Mouse (Mus musculus) embryonic facial prominence, embryonic 12.5 days (tissue): ENCODE measurements around the gene Zg16. TPM values are rescaled to one million over a fixed set of nuclear protein-coding genes. Genes with fewer than 3 reads are reported as not detected.

Experiments used
- ATAC-seq: fragments of 200-750 bp; cut with Nextera tagmentation; 2 replicates; pipeline ENCODE4 v1.8.0; 2017; ENCODE audit not compliant: insufficient number of reproducible peaks, insufficient read depth, low FRiP score, low TSS enrichment
- H3K27ac ChIP-seq: fragments of 300-500 bp; sonication (generic); 2 replicates; pipeline ENCODE4 v1.5.1; 2016; ENCODE audit warnings: mild to moderate bottlenecking
- H3K27me3 ChIP-seq: fragments of 300-500 bp; sonication (generic); 2 replicates; pipeline ENCODE4 v1.6.1; 2016; ENCODE audit warnings: mild to moderate bottlenecking, moderate library complexity
- H3K36me3 ChIP-seq: fragments of 300-500 bp; sonication (generic); 2 replicates; pipeline ENCODE4 v1.6.1; 2016; ENCODE audit warnings: mild to moderate bottlenecking
- H3K4me1 ChIP-seq: fragments of 300-500 bp; sonication (generic); 2 replicates; pipeline ENCODE4 v1.6.1; 2016
- H3K4me2 ChIP-seq: fragments of 300-500 bp; sonication (generic); replicated peaks from 2 replicates; pipeline ENCODE4 v1.6.1; 2016; ENCODE audit warnings: mild to moderate bottlenecking, moderate library complexity
- H3K4me3 ChIP-seq: fragments of 300-500 bp; sonication (generic); 2 replicates; pipeline ENCODE4 v1.5.1; 2016; ENCODE audit warnings: mild to moderate bottlenecking
- H3K9ac ChIP-seq: fragments of 300-500 bp; sonication (generic); 2 replicates; pipeline ENCODE4 v1.6.1; 2016; ENCODE audit warnings: mild to moderate bottlenecking, moderate library complexity
- H3K9me3 ChIP-seq: fragments of 300-500 bp; sonication (generic); 2 replicates; pipeline ENCODE4 v1.6.1; 2016; ENCODE audit warnings: mild to moderate bottlenecking, moderate library complexity
- WGBS: fragments of 180-500 bp; shearing (Covaris S2); methylation state at CpG from one replicate; pipeline ENCODE4 v1.1.7; 2016; 5-methylcytosine and 5-hydroxymethylcytosine counted together
- polyA plus RNA-seq: library from polyadenylated mRNA; unstranded; fragments of >200 nt; fragmentation: Nextera tagmentation; extraction: Ambion mirVana; gene quantifications from 2 replicates; pipeline ENCODE4 v1.2.1, GENCODE M21; 2016

Zg16 gene
- polyA plus RNA-seq, 1 experiment from 2014 or later, result not detected

- Histone ChIP-seq H3K27ac (no peak overlapping the region), H3K9ac (no peak overlapping the region), H3K4me2 (no peak overlapping the region), H3K36me3 (no peaks in the 10 kb centered on the region), H3K9me3 (no peaks in the 10 kb centered on the region), H3K27me3 (0 out of 2 replicates have a peak, but pooled peaks cover 3% of the 10 kb centered on the region), H3K4me1 (peaks cover 4% of the 10 kb centered on the region), H3K4me3 (no peak overlapping the region)
- no peak for ATAC-seq
- WGBS, result 76% methylated on average over 2 of the region's 2 CpGs
Measured at GRCm38 (mm10) chr7:127084794-127085193, 2.3 kb downstream of the Zg16 start.

DNA sequence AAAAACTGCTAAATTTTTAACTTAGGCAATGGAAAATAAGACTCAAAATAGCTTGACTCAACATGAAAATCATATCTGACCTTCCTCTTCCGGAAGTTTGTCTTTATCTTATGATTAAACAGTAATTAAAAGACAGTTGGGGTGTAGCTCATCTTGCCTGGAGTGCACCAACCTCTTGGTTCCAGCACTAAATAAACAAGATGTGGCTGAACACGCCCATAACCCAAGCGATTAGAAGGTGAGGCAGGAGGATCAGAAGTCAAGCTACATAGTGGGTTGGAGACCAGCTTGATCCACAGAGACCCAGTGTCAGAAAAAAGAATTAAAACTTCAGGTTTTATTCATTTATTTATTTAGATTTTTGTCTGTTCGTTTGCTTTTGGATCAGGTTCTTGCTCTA lies 3.4 kb downstream of the Zg16 start:
- H3K27me3 ChIP-seq, result no peaks in the 10 kb centered on the region
- ATAC-seq, result no peak
- H3K36me3 ChIP-seq, result no peaks in the 10 kb centered on the region
- H3K4me2 ChIP-seq, result no peak overlapping the region
- WGBS, result 74% methylated on average over 4 of the region's 4 CpGs
- no peak overlapping the region for H3K4me3 ChIP-seq
- H3K9me3 ChIP-seq, result no peaks in the 10 kb centered on the region
- H3K9ac ChIP-seq, result no peak overlapping the region
- H3K27ac ChIP-seq, result no peak overlapping the region
- no peaks in the 10 kb centered on the region for H3K4me1 ChIP-seq

DNA sequence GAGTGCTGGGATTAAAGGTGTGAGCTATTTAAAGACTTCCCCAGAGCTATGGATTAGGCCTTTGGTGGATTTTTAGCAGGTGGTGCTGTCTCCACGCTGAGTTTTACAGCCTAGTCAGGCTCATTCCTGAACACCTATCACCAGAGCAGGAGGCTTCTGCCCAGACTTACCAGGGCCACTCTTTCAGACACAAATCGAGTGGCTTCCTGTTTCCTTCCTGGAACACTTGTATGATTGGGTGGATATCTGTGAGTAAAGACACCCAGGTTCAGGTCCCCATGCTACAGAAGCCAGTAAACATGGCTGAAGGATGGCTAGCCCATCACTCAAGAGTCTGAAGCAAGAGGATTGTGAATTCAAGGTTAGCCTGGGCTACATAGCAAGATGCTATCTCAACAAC lies 4.1 kb downstream of the Zg16 start:
- no peak overlapping the region for H3K4me3 ChIP-seq
- no peak overlapping the region for H3K4me2 ChIP-seq
- WGBS, result 48% methylated on average over 2 of the region's 2 CpGs
- H3K9me3 ChIP-seq, result no peaks in the 10 kb centered on the region
- H3K36me3 ChIP-seq, result no peaks in the 10 kb centered on the region
- ATAC-seq, result no peak
- H3K9ac ChIP-seq, result no peak overlapping the region
- H3K27me3 ChIP-seq, result no peaks in the 10 kb centered on the region
- H3K4me1 ChIP-seq, result no peaks in the 10 kb centered on the region
- no peak overlapping the region for H3K27ac ChIP-seq

DNA sequence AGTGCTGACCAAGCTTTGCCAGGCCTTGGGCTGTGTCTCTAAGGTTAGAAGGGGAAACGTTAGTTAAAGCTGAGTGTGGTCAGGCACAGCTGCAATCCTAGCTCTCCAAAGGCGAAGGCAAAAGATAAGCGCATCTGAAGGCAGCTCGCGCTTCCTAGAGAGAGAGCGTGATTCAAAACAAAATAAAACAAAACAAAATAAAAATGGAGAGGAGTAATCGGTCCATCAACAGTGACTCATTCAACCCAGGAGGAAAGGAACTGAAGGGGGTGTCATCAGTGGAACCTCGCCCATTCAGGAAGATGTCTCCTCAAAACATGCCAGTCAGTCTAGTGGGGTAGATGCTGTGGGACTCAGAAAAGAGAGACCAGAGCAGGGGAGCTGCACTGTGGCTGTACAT lies 4.9 kb downstream of the Zg16 start:
- ATAC-seq, result no peak
- H3K4me2 ChIP-seq, result no peak overlapping the region
- no peak overlapping the region for H3K9ac ChIP-seq

GRCm38 (mm10) chr7:127080045-127080444 lies 7.1 kb downstream of the Zg16 start:
- ATAC-seq, result no peak
- no peak overlapping the region for H3K9ac ChIP-seq
- no peaks in the 10 kb centered on the region for H3K9me3 ChIP-seq
- no peaks in the 10 kb centered on the region for H3K27me3 ChIP-seq
- H3K4me2 ChIP-seq, result no peak overlapping the region
- H3K36me3 ChIP-seq, result no peaks in the 10 kb centered on the region
- H3K4me3 ChIP-seq, result no peak overlapping the region
- no peaks in the 10 kb centered on the region for H3K4me1 ChIP-seq
- 55% methylated on average over 3 of the region's 3 CpGs for WGBS
- no peak overlapping the region for H3K27ac ChIP-seq

More for the DNA sequence above, 4.9 kb downstream of the Zg16 start:
- no peak overlapping the region for H3K4me3 ChIP-seq
- no peaks in the 10 kb centered on the region for H3K36me3 ChIP-seq
- no peak overlapping the region for H3K27ac ChIP-seq
- no peaks in the 10 kb centered on the region for H3K4me1 ChIP-seq
- H3K9me3 ChIP-seq, result no peaks in the 10 kb centered on the region
- WGBS, result 81% methylated on average over 8 of the region's 8 CpGs
- no peaks in the 10 kb centered on the region for H3K27me3 ChIP-seq

GRCm38 (mm10) chr7:127077692-127078091 lies 9.4 kb downstream of the Zg16 start:
- no peak overlapping the region for H3K4me3 ChIP-seq
- ATAC-seq, result no peak
- H3K4me2 ChIP-seq, result no peak overlapping the region
- no peaks in the 10 kb centered on the region for H3K4me1 ChIP-seq
- WGBS, result 84% methylated on average over 3 of the region's 3 CpGs
- no peaks in the 10 kb centered on the region for H3K27me3 ChIP-seq
- H3K36me3 ChIP-seq, result no peaks in the 10 kb centered on the region
- H3K9me3 ChIP-seq, result no peaks in the 10 kb centered on the region
- H3K27ac ChIP-seq, result no peak overlapping the region
- H3K9ac ChIP-seq, result no peak overlapping the region

DNA sequence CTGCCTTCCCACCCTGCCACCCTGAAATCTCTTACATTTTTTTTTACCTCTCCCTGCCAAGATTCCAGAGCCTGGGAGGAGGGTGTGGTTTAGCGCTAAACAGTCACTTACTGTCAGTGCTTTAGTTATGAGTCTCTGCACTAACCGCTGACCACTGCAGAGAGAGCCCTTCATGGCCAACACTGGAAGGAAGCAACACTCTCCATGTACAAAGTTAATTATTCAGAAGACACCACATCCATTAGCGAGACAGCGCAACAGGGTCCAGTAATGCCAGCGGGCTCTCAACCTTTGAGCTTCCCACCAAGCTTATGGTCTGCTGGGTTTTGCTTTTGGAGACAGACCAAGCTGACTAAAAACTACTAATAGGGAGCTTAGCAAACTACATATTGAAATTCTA lies 10.9 kb downstream of the Zg16 start:
- Histone ChIP-seq H3K9ac (no peak overlapping the region), H3K4me3 (no peak overlapping the region), H3K4me2 (no peak overlapping the region), H3K27me3 (no peaks in the 10 kb centered on the region), H3K36me3 (no peaks in the 10 kb centered on the region), H3K9me3 (no peaks in the 10 kb centered on the region), H3K27ac (no peak overlapping the region), H3K4me1 (no peaks in the 10 kb centered on the region)
- WGBS, result 96% methylated on average over 5 of the region's 5 CpGs
- no peak for ATAC-seq

DNA sequence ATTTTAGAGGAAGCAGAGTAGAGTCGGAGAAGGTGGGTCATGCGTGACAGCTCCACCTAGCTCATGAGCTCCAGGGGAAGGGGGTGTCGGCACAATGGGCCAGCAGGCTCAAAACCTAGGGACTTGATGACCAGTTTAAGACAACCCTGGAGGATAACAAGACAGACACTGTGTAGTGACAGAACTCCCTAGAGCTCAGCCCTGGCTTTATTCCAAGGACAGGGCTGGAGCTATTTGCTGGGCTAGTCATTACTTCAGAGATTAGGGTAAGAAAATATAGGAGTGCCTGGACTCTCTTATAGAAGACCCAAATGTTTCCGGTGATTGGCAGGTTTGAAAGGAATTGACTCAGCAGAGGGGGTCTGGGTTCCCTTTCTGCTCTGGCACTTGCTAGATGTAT lies 13.9 kb downstream of the Zg16 start:
- Histone ChIP-seq H3K4me3 (no peak overlapping the region), H3K4me2 (no peak overlapping the region), H3K4me1 (no peaks in the 10 kb centered on the region), H3K9me3 (no peaks in the 10 kb centered on the region), H3K27me3 (no peaks in the 10 kb centered on the region), H3K36me3 (no peaks in the 10 kb centered on the region), H3K27ac (no peak overlapping the region), H3K9ac (no peak overlapping the region)
- no peak for ATAC-seq
- WGBS, result 81% methylated on average over 4 of the region's 4 CpGs

DNA sequence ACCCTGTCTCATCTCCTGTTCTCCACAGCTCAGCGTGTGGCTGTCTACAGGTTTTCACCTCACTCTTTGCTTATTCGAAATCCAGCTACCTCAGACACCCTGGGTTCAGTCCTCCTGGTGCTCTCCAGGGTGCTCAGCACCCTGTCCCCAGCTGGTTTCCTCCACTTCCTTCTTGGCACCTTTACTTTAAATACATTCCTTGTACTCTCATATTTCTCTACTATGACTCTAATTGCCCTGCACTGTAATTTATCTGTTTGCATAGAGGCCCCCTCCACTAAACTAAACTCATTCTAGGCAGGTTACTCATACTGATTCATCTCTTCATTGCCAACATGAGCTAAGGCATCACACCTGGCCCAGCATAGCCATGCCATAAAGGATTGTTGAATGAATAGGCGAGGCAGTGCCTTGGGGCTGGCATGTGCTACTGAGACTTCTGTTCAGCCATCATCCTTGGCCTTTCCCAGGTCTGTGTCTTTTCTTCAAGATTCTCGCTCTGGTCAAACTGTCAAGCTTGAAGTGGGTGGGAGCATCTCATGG lies 16.2 kb downstream of the Zg16 start:
- H3K9ac ChIP-seq, result no peak overlapping the region
- no peak overlapping the region for H3K4me2 ChIP-seq
- no peak for ATAC-seq
- no peaks in the 10 kb centered on the region for H3K9me3 ChIP-seq
- 70% methylated on average over 4 of the region's 4 CpGs for WGBS
- no peaks in the 10 kb centered on the region for H3K27me3 ChIP-seq
- H3K4me3 ChIP-seq, result no peak overlapping the region
- H3K4me1 ChIP-seq, result no peaks in the 10 kb centered on the region
- no peaks in the 10 kb centered on the region for H3K36me3 ChIP-seq
- no peak overlapping the region for H3K27ac ChIP-seq

DNA sequence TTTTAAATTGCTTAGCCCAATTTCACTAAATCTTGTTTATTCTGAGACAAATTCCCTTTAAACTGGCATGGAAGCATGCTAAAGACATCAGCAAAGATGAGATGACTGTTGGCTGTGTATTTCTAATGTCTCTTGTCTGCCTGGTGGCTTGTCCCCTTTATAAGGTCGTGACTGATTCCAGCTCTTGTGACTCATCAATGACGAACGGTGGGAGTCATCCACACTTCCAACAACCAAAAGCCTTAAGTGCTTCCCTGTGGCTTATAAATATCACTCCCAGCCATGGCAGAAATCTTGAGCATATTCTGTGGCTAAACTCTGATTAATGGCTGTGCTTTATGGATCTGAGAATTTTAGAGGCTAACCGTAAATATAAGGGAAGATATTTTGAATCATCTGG lies 20.8 kb downstream of the Zg16 start:
- Histone ChIP-seq H3K9me3 (no peaks in the 10 kb centered on the region), H3K9ac (no peak overlapping the region), H3K27ac (no peak overlapping the region), H3K4me1 (no peaks in the 10 kb centered on the region), H3K36me3 (no peaks in the 10 kb centered on the region), H3K4me2 (no peak overlapping the region), H3K4me3 (no peak overlapping the region), H3K27me3 (no peaks in the 10 kb centered on the region)
- 78% methylated on average over 4 of the region's 4 CpGs for WGBS
- ATAC-seq, result no peak

DNA sequence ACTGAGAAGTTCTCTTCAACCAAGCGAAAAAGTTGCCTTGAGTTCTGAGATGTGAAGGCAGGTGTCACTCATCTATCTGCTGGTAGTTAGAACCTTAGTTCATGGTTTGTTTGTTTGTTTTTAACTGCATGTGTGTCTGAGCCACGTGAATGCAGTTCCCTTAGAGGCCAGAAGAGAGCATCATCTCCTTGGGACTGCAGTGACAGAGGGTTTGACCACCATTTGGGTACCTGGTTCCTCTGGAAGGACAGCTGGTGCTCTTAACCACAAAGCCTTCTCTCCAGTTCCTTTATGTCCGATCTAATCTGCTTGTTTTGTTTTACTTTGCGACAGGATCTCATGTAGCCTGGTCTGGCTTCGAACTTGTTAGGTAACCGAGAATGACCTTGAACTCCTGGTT lies 21.6 kb downstream of the Zg16 start:
- H3K4me3 ChIP-seq, result no peak overlapping the region
- no peak overlapping the region for H3K27ac ChIP-seq
- no peaks in the 10 kb centered on the region for H3K4me1 ChIP-seq
- ATAC-seq, result no peak
- H3K27me3 ChIP-seq, result no peaks in the 10 kb centered on the region
- WGBS, result 86% methylated on average over 6 of the region's 6 CpGs
- no peaks in the 10 kb centered on the region for H3K9me3 ChIP-seq
- no peak overlapping the region for H3K4me2 ChIP-seq
- no peak overlapping the region for H3K9ac ChIP-seq
- H3K36me3 ChIP-seq, result no peaks in the 10 kb centered on the region

GRCm38 (mm10) chr7:127055026-127055585 lies 32.0 kb downstream of the Zg16 start:
- Histone ChIP-seq H3K27ac (no peak overlapping the region), H3K4me3 (no peak overlapping the region), H3K9ac (no peak overlapping the region), H3K4me1 (no peaks in the 10 kb centered on the region), H3K27me3 (no peaks in the 10 kb centered on the region), H3K36me3 (no peaks in the 10 kb centered on the region), H3K9me3 (no peaks in the 10 kb centered on the region), H3K4me2 (no peak overlapping the region)
- 75% methylated on average over 5 of the region's 5 CpGs for WGBS
- ATAC-seq, result no peak
